In the genomic region with DNA sequence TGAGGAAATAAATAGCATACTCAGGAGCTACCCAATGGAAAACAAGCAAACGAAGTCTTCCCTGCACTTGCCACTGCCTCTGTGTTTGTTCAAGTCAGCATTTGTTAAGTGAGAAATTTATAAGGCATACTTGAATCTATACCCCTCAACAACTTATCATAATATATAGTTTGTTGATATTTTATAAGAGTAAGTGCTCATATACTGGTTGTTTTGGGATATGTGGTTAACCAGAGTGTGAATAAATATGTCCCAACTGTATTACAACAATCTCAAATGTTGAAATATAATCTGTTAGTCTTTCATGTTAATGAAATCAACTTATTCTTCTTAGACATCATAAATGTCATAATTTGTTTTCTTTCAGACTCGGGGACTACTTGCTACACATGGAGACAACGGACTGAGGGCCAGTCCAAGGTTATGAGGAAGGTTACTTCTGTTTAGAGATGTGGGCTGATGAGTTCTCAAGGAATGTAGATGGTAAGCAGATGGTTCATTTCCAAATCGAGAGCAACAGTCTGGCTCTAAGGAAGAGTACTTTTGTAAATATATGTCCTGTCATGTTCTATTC, we compare ENCODE assay signal across 22 mouse cellular contexts.
"Had no signal": no experiment of that assay in that cellular context is flagged by ENCODE, and none has a peak within 500 bp of the region (broad histone marks: within the 10 kb centered on the region; RNA-seq: fewer than 3 reads in every experiment).

No protein-coding gene starts in this region.

- H3K4me2 ChIP-seq: heart, embryonic 12.5 days; hindbrain, embryonic 12.5 days; hindbrain, embryonic 14.5 days; intestine, embryonic 15.5 days; limb, embryonic 12.5 days had no signal

- H3K27ac ChIP-seq: heart, embryonic 10.5 days; hindbrain, embryonic 10.5 days; hindbrain, embryonic 12.5 days; hindbrain, embryonic 14.5 days; intestine, embryonic 15.5 days; layer of hippocampus, adult 2 months; left cerebral cortex, adult 2 months; limb, embryonic 10.5 days; limb, embryonic 12.5 days had no signal

- H3K9me3 ChIP-seq: heart, embryonic 10.5 days; heart, embryonic 12.5 days; hindbrain, embryonic 10.5 days; hindbrain, embryonic 12.5 days; intestine, embryonic 15.5 days; limb, embryonic 10.5 days; limb, embryonic 12.5 days had no signal

- DNase-seq: forebrain, postnatal 0 days; gastrocnemius, postnatal 14 days; gastrocnemius, postnatal 36 days; heart, adult 18-20 months; heart, postnatal 10 days; heart, postnatal 4 days; kidney, adult 18-20 months; kidney, adult 8-10 months; kidney, postnatal 14 days; kidney, postnatal 36 days; liver had no signal

- H3K27me3 ChIP-seq: heart, embryonic 12.5 days; hindbrain, embryonic 12.5 days; intestine, embryonic 15.5 days; limb, embryonic 12.5 days had no signal

- ATAC-seq: forebrain, postnatal 0 days; hindbrain, embryonic 16.5 days; intestine, embryonic 15.5 days had no signal

- H3K4me1 ChIP-seq: hindbrain, embryonic 12.5 days had no signal

- H3K36me3 ChIP-seq: heart, embryonic 12.5 days; hindbrain, embryonic 10.5 days; hindbrain, embryonic 12.5 days; intestine, embryonic 15.5 days; limb, embryonic 10.5 days; limb, embryonic 12.5 days had no signal

- H3K4me3 ChIP-seq: heart, embryonic 10.5 days; heart, embryonic 12.5 days; hindbrain, embryonic 10.5 days; hindbrain, embryonic 12.5 days; intestine, embryonic 15.5 days; layer of hippocampus, adult 2 months; left cerebral cortex, adult 2 months; limb, embryonic 10.5 days; limb, embryonic 12.5 days had no signal

- H3K9ac ChIP-seq: forebrain, postnatal 0 days; heart, embryonic 12.5 days; hindbrain, embryonic 12.5 days; hindbrain, embryonic 14.5 days; intestine, embryonic 15.5 days; limb, embryonic 12.5 days had no signal
